Mouse (Mus musculus) brain, adult 2 months (tissue): ENCODE results near the gene Atrnl1.

Experiments used
- DNase-seq: peaks from one replicate; pipeline ENCODE4 v3.0.0; 2011; ENCODE audit warnings: low read depth, low spot score

The Atrnl1 gene

DNA sequence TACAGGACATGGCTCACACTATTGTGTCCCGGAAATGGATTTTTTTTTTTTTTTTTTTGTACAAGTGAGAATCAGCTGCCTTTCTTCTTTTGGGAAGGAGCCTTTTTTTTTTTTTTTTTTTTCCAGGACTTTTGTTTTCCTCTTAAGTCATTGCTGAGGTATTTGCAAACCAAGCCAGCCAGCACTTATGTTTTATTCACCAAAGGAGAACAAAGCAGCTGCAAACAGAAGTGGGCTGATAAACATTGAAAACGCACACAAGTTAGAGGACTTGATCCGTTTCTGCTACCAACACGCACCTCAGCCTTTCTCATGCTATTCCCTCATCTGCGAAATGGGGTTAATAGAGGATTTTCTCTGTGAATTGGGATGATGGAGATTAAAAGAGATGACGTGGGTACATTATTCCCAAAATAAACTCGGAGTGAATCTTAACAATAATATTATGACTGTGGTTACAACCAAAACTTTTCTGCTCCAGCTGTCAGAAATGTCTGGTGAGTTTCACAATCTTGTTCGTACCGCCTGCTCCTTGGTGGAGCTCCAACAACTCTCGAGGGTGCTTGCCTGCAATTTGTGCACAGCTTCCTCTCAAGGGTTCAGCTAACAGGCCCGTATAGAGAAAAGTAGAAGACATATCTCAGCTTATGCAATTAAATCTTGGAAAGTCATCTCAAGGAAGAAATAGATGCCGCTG is 1.3 kb upstream of the Atrnl1 start:
- DNase-seq: peak; percentile 52

DNA sequence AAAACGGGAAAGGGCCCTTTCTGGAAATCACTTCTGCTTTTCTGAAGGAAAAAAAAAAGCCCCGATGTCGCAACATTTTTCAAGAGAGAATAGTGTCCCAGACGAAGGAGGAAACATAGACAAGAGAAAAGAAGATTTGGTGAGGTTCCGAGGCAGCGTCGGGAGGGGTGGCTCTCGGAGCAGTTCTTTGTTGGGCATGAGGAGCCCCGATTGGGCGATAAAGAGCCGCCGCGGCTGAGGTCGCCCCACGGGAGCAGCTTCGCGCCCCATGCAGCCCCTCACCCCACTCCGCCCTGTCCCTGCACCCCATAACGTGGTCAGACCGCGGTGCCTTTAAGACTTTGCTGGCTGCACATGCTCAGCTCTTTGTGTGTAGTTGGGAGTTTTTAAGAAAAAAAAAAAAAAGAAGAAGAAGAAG is 767 bp upstream of the Atrnl1 start:
- peak; percentile 63 for DNase-seq

- DNase-seq: peak; percentile 46
Measured at GRCm38 (mm10) chr19:57611291-57612178, 701 bp downstream of the Atrnl1 start.

DNA sequence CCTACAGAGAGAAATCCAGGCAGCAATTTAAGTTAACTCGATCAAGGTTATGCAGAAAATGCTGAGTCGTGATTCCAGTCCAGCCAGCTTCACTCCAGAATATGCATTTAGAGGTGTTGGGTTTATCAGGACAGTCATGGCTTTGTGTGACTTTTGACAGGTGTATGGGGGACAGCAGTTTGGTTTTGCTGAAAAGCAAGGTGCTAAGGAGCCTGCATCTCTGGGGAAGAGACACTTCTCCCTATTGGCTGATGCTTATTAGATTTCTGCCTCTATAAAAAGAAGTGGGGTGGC is 1.3 kb downstream of the Atrnl1 start:
- DNase-seq: peak; percentile 37

GRCm38 (mm10) chr19:57615972-57616621 is 5.3 kb downstream of the Atrnl1 start:
- no peak for DNase-seq

DNA sequence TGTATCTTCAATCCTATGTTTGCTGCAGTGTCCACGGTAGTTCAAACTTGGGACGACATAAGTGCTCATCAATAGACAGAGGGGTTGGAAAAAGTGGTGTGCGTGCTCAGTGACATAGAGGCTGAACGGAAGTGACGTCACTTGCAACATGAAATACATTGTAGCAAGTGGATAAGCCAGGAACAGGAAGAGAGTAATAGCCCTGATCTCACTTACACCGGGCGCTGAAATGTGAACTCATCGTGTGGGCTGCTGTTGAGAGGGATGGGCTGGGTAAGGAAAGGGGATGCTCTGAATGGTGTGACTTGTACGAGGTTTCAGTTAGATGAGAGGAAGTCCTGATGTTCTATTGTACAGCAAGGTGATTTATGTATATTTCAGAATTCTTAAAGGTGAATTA is 8.3 kb downstream of the Atrnl1 start:
- DNase-seq: no peak

GRCm38 (mm10) chr19:57621814-57622213 is 11.0 kb downstream of the Atrnl1 start:
- DNase-seq: no peak

GRCm38 (mm10) chr19:57625738-57626137 is 14.9 kb downstream of the Atrnl1 start:
- DNase-seq: peak; percentile 65

- no peak for DNase-seq
Measured at GRCm38 (mm10) chr19:57627251-57627650, 16.4 kb downstream of the Atrnl1 start.

- no peak for DNase-seq
Measured at GRCm38 (mm10) chr19:57642536-57642935, 31.7 kb downstream of the Atrnl1 start.

DNA sequence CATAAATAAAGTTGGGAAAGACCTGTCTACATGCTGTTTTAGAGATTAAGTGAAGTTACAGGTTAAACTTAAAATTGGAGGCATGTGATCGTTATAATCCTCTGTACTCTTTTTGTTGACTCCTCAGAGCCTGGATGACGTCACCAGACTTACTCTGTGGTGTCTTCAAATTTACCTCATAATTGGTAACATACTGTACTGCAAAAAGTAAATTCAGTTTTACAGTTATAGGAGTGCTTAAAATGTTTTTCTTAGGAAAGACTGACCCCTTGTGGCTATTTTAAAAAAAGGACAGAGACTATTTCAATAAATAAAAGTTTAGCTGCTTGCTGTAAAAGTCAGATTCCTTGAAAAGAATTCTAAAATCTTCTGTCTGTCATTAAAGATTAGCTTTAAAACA is 32.1 kb downstream of the Atrnl1 start:
- DNase-seq: peak; percentile 53

- peak; percentile 24 for DNase-seq
Measured at GRCm38 (mm10) chr19:57648202-57648943, 37.5 kb downstream of the Atrnl1 start.

DNA sequence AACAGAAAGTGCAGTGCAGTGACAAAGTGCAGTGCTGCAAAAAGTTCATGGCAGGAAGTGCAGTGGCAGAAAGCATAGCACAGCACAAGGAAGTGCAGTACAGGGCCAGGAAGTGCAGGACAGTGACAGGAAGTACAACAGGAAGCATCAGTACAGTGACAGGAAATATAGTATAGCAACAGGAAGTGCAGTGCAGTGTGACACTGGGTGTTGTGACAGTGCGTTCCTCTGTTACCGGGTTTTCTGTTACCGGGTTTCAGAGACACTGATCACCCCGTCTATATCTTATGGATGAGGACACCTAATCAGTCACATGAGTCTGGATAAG is 38.1 kb downstream of the Atrnl1 start:
- DNase-seq: no peak

DNA sequence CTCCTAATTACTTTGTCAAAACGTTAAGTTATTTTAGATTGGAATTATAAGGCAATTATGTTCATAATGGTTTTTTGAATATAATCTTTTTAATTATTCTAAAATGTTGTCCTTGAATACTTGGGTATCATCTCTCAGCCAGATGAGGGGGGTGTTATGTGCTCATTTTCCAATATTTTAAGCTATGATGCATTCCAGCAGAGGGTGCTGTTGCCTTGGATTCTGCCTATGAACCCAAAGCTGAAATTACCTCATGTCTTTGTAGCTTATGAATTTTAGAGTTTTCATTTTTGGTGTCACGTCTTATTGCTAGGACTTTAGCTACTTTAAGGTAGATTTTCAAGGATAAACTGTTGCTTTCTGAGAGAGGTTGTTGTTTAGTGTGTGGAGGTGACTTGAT is 44.2 kb downstream of the Atrnl1 start:
- peak; percentile 83 for DNase-seq

DNA sequence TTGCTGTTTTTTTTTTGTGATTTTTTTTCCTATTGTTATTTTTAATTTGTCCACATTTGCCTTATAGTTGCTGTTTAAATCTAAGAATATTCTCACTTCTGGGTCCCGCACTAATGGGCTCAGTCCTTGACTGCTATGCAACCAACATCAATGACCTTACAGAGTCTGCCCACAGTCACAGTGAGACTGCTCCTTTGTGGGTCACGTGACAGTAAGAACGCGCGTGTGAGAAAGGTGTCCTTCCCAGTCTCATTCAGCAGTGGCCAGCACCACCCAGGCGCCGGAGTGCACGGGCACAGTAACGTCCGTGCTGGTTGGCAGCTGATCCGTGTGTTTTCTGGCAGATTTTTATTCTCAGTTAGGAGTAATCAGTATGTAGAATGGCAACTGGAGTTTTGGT is 44.7 kb downstream of the Atrnl1 start:
- peak; percentile 16 for DNase-seq

- no peak for DNase-seq
Measured at GRCm38 (mm10) chr19:57657426-57658087, 46.7 kb downstream of the Atrnl1 start.

- DNase-seq: no peak
Measured at GRCm38 (mm10) chr19:57658111-57659091, 47.6 kb downstream of the Atrnl1 start.

DNA sequence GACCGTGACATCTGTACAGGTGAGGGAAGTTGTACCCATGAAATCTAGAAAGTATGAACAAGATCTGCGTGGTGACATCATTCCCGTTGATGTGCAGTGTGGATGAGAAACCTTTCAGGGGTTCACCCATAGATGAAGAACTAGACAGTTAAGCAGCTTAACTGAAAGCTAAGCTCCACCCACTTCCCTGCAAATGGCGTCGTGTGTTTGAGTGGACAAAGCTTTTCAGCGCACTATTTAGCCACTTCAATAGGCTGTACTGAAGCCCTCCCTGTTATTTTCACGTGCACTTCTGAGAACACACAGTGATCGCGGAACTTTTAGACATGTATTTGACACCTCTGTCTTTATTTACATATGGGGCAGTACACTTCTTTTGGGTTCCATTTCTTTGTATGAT is 56.2 kb downstream of the Atrnl1 start:
- no peak for DNase-seq

DNA sequence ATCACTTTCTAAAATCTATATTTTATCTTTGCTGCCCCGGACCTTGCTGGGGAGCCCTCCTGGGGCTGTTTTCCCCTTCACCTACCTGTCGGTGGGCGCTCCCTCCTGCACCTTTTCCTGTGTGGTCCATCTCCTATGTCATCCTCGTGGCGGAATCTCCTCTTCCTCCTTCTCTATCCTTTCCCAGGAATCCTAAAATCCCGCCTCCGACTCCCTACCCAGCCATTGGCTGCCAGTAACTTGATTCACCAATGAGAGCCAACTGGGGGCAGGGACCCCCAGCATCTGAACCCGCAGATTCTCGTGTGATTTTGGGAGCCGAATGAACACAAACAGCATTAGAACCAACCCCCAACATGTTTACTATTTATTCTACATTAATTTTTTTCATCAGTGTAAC is 57.1 kb downstream of the Atrnl1 start:
- DNase-seq: no peak

GRCm38 (mm10) chr19:57679455-57679854 is 68.6 kb downstream of the Atrnl1 start:
- DNase-seq: peak; percentile 11
